In genomic region chr12:21285508-21286242, GRCm38 (mm10) we compare ENCODE assay signal across 8 mouse cellular contexts. TPM values are rescaled to one million over a fixed set of nuclear protein-coding genes. Genes with fewer than 3 reads are reported as not detected.
DNase-seq lines count a peak whose midpoint lies in the region; ATAC-seq and TF ChIP-seq lines count a peak whose summit lies in the region.

No protein-coding gene starts in this region.

- DNase-seq in kidney, postnatal 4 days, result no peak
- peak; percentile 55 for DNase-seq in adipocyte (ENCODE audit: low spot score)
- DNase-seq in forelimb bud, embryonic 11.5 days (ENCODE audit: low read depth, low spot score), result peak; percentile 48
- no peak for DNase-seq in liver, postnatal 0 days
- no peak for DNase-seq in right cerebral cortex, adult 2 months (ENCODE audit: low spot score in 2 of 2)
- DNase-seq in cerebellum, adult 8-10 months, result no peak
- DNase-seq in right cerebral cortex, postnatal 36 days (ENCODE audit: low spot score in 2 of 2), result no peak

- H3K36me3 ChIP-seq in kidney, embryonic 16.5 days (ENCODE audit: insufficient read depth, low read length), result peaks cover 3% of the 10 kb centered on the region; the same call in 1 of the 2 replicates
- peaks cover 5% of the 10 kb centered on the region for H3K36me3 ChIP-seq in liver, postnatal 0 days (replicated peaks; ENCODE audit: insufficient read depth, low read length)

- no peaks in the 10 kb centered on the region for H3K9me3 ChIP-seq in kidney, embryonic 16.5 days (ENCODE audit: low read length)
- no peaks in the 10 kb centered on the region for H3K9me3 ChIP-seq in liver, postnatal 0 days (ENCODE audit: low read length)

- H3K4me3 ChIP-seq in kidney, embryonic 16.5 days (ENCODE audit: low read length), result peak overlapping the region; percentile 76
- H3K4me3 ChIP-seq in liver, postnatal 0 days (ENCODE audit: low read depth, low read length), result peak overlapping the region; percentile 93

- TF ChIP-seq EP300 in liver, postnatal 0 days (IDR thresholded peaks at IDR 0.05; ENCODE audit: low read depth), result no peak

- ATAC-seq in kidney, embryonic 16.5 days (ENCODE audit: low FRiP score, low TSS enrichment), result peak; percentile 88
- ATAC-seq in liver, postnatal 0 days, result peak; percentile 79

- H3K4me1 ChIP-seq in kidney, embryonic 16.5 days (ENCODE audit: insufficient read depth, low read length), result peaks cover 12% of the 10 kb centered on the region
- peaks cover 21% of the 10 kb centered on the region for H3K4me1 ChIP-seq in liver, postnatal 0 days (ENCODE audit: insufficient read depth)

- H3K27ac ChIP-seq in kidney, embryonic 16.5 days (ENCODE audit: low read length), result peak overlapping the region; percentile 83
- H3K27ac ChIP-seq in liver, postnatal 0 days (ENCODE audit: low read depth), result peak overlapping the region; percentile 71

- H3K27me3 ChIP-seq in kidney, embryonic 16.5 days (ENCODE audit: insufficient read depth, low read length), result no peaks in the 10 kb centered on the region
- H3K27me3 ChIP-seq in liver, postnatal 0 days (ENCODE audit: insufficient read depth, low read length), result no peaks in the 10 kb centered on the region

- peak overlapping the region; percentile 89 for H3K9ac ChIP-seq in kidney, embryonic 16.5 days (replicated peaks; ENCODE audit: low read length)
- peak overlapping the region; percentile 92 for H3K9ac ChIP-seq in liver, postnatal 0 days (replicated peaks)

- no peak for TF ChIP-seq CTCF in liver, postnatal 0 days (IDR thresholded peaks at IDR 0.05; ENCODE audit: low read depth)

- H3K4me2 ChIP-seq in kidney, embryonic 16.5 days (replicated peaks; ENCODE audit: low read depth, low read length), result peak overlapping the region; percentile 85
- H3K4me2 ChIP-seq in liver, postnatal 0 days (ENCODE audit: low read depth, low read length), result peak overlapping the region; percentile 96

- WGBS in kidney, embryonic 16.5 days, result under 1% methylated on average over 47 of the region's 47 CpGs
- whole genome bisulfite sequencing in liver, postnatal 0 days (ENCODE audit: insufficient replicate concordance), result under 1% methylated on average over 46 of the region's 47 CpGs

RNA-seq across cellular contexts. Expression of gene Itgb1bp1, which starts 0.4 kb away (rescaled TPM):
- polyA plus RNA-seq in kidney, embryonic 16.5 days (2015; fragmentation: Nextera tagmentation; extraction: Ambion mirVana), result 46.4 and 46.9 TPM in 2 replicates
- polyA plus RNA-seq in liver, postnatal 0 days (2015; fragmentation: Nextera tagmentation; extraction: Ambion mirVana), result 18.9 and 19.5 TPM in 2 replicates

RNA-seq across cellular contexts. Expression of gene Cpsf3, which starts 0.5 kb away (rescaled TPM):
- polyA plus RNA-seq in kidney, embryonic 16.5 days (2015; fragmentation: Nextera tagmentation; extraction: Ambion mirVana), result 118 and 123 TPM in 2 replicates
- polyA plus RNA-seq in liver, postnatal 0 days (2015; fragmentation: Nextera tagmentation; extraction: Ambion mirVana), result 30.3 and 33.1 TPM in 2 replicates

RNA-seq across cellular contexts. Expression of gene Iah1, which starts 30.5 kb away (rescaled TPM):
- 92.3 and 92.6 TPM in 2 replicates for polyA plus RNA-seq in kidney, embryonic 16.5 days (2015; fragmentation: Nextera tagmentation; extraction: Ambion mirVana)
- polyA plus RNA-seq in liver, postnatal 0 days (2015; fragmentation: Nextera tagmentation; extraction: Ambion mirVana), result 64.7 and 65.3 TPM in 2 replicates

Comparison
In these comparisons a context has a peak if more than half of its experiments do, and no peak if none do; other contexts are left out.
1. DNase-seq: peak in adipocyte (single experiment) and forelimb bud, embryonic 11.5 days (single experiment); none in kidney, postnatal 4 days (0 of 2), liver, postnatal 0 days (single experiment), right cerebral cortex, adult 2 months (0 of 2), cerebellum, adult 8-10 months (single experiment) and right cerebral cortex, postnatal 36 days (0 of 2).